ENCODE assay signal across 13 mouse cellular contexts in genomic region chr2:114099109-114099508, GRCm38 (mm10). TPM values are rescaled to one million over a fixed set of nuclear protein-coding genes. Genes with fewer than 3 reads are reported as not detected.
"Had no signal": no experiment of that assay in that cellular context is flagged by ENCODE, and none has a peak within 500 bp of the region (broad histone marks: within the 10 kb centered on the region; RNA-seq: fewer than 3 reads in every experiment).

No protein-coding gene starts in this region.

- H3K9me3 ChIP-seq: limb, embryonic 10.5 days; liver, embryonic 15.5 days; lung, embryonic 15.5 days; megakaryocyte, embryonic 14.5 days had no signal

- DNase-seq: lung, postnatal 14 days; right cerebral cortex, postnatal 14 days; thymus, postnatal 4 days had no signal

- H3K4me2 ChIP-seq: liver, embryonic 15.5 days; lung, embryonic 15.5 days; midbrain, embryonic 11.5 days had no signal

- H3K4me1 ChIP-seq: limb, embryonic 10.5 days; lung, embryonic 15.5 days had no signal

- H3K27me3 ChIP-seq: liver, embryonic 15.5 days; lung, embryonic 15.5 days; megakaryocyte, embryonic 14.5 days had no signal

- H3K27ac ChIP-seq: left cerebral cortex, adult 2 months; limb, embryonic 10.5 days; liver, embryonic 15.5 days; lung, embryonic 15.5 days; macrophage had no signal

- H3K4me3 ChIP-seq: left cerebral cortex, adult 2 months; limb, embryonic 10.5 days; liver, embryonic 15.5 days; lung, embryonic 15.5 days; megakaryocyte, embryonic 14.5 days had no signal

- H3K9ac ChIP-seq: liver, embryonic 15.5 days; lung, embryonic 15.5 days had no signal

- ATAC-seq: midbrain, embryonic 16.5 days had no signal

RNA-seq across cellular contexts. Expression of gene Actc1, which starts 45.8 kb away (rescaled TPM):
- total RNA-seq: layer of hippocampus, postnatal 25 days; left cerebral cortex, adult 2 months; left cerebral cortex, postnatal 14 days had no signal
- polyA plus RNA-seq: macrophage had no signal
